Mouse (Mus musculus): ENCODE results near the gene Tmbim6. TPM values are rescaled to one million over a fixed set of nuclear protein-coding genes. Genes with fewer than 3 reads are reported as not detected.

Gene Tmbim6
- polyA plus RNA-seq (2015; fragmentation: Nextera tagmentation; extraction: Ambion mirVana): 502 and 516 TPM in 2 replicates

DNA sequence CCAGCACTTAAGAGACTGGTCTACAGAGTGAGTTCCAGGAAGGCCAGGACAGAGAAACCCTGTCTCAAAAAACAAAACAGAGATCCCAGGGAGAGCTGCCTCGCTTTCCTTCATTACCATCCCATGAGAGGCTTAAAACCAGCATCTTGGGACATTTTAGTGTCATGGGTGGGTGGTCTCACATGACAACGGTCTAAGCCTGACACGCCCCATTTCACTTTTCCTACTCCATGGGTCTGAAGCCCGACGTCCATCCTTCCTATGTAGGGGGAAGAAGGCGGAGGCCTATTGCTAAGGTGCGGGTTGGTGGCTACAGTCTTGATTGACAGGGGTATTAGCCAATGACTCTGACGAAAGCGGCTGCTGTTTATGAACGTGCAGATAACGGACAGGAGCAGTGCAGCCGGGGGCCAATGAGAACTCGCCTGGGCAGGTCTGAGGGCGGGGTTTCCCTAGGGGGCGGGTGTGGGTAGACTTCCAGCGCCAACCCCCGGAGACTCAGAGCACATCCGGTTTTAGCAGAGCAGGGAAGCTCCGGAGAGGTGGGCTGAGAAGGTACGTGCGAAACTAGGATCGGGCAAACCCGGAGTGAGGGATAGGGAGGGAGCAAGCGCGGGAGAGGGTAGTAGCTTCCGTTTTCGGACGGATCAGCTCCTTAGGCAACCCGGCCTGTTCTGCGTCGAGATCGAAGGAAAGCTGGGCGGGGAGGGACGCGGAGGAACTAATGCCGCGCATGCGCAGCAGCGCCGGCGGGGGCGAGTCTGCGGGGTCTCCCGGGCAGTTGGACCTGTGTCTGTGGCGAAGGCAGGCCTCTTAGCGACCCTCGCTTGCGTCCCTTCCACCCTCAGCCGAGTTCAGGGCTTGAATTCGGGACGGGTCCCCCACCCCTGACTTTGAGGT is at the start of gene Tmbim6:
Tmbim6 (plus strand) TSS at position 397 of the 900 bp plus-strand sequence.
- Histone ChIP-seq H3K36me3 (no peaks in the 10 kb centered on the region), H3K4me3 (replicated peaks) (peak within 1 kb of the TSS; percentile 92), H3K27ac (peak within 1 kb of the TSS; percentile 97), H3K9me3 (replicated peaks) (no peaks in the 10 kb centered on the region), H3K4me1 (peaks cover 43% of the 10 kb centered on the region), H3K9ac (peak within 1 kb of the TSS; percentile 83), H3K27me3 (no peaks in the 10 kb centered on the region), H3K4me2 (peak within 1 kb of the TSS; percentile 89)
- WGBS: under 1% methylated on average over 51 of the region's 51 CpGs
- ATAC-seq (replicated peaks; ENCODE audit: low FRiP score): peak; percentile 99

GRCm38 (mm10) chr15:99343414-99344147 is 49.1 kb upstream of the Tmbim6 start:
- 30% methylated on average over 5 of the region's 5 CpGs for WGBS
- no peak overlapping the region for H3K9ac ChIP-seq

DNA sequence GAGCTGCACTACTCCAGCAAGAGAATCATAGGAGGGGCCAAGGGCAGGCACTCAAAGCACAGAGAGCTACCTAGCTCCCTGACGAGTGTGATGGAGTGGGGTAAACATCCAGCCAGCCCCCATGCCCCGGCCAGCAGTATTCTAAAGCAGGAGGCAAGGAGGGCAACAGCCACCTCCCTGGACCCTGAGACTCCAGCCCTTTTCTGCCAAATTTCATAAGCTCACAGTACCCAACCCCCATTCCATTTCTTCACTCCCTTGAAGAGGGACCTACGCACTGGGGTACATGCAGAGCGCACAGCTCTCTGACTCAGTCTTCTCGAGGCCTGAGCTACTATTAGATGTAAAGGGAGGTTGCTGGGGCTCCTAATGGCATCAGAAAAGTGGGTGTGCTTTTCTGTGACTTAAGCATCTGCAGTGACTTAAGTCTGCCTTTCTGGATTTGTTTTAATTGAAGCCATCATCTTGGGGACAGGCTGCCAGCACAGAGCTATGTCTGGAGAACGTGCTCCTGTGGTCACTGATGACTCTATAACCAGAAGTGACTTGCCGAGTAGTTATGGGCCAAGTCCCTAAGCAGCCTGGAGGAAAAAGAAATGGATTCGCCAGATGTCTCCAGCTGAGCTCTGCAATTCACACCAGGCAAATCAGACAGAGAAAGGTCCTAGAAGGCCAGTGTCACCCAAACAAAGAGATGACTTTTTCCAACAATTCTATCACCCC is 48.4 kb upstream of the Tmbim6 start:
- Histone ChIP-seq H3K27ac (peak overlapping the region; percentile 75), H3K9ac (no peak overlapping the region), H3K9me3 (replicated peaks) (no peaks in the 10 kb centered on the region), H3K4me3 (replicated peaks) (no peak overlapping the region), H3K27me3 (no peaks in the 10 kb centered on the region), H3K4me1 (peaks cover 72% of the 10 kb centered on the region), H3K36me3 (no peaks in the 10 kb centered on the region), H3K4me2 (no peak overlapping the region)
- WGBS: 56% methylated on average over 8 of the region's 8 CpGs
- no peak for ATAC-seq (replicated peaks; ENCODE audit: low FRiP score)

More at GRCm38 (mm10) chr15:99343414-99344147, 49.1 kb upstream of the Tmbim6 start:
- H3K9me3 ChIP-seq (replicated peaks): no peaks in the 10 kb centered on the region
- H3K4me3 ChIP-seq (replicated peaks): no peak overlapping the region
- no peaks in the 10 kb centered on the region for H3K36me3 ChIP-seq
- H3K27ac ChIP-seq: peak overlapping the region; percentile 75
- no peak overlapping the region for H3K4me2 ChIP-seq
- H3K4me1 ChIP-seq: peaks cover 79% of the 10 kb centered on the region
- H3K27me3 ChIP-seq: no peaks in the 10 kb centered on the region
- ATAC-seq (replicated peaks; ENCODE audit: low FRiP score): peak; percentile 70; the same call in 1 of the 2 replicates

DNA sequence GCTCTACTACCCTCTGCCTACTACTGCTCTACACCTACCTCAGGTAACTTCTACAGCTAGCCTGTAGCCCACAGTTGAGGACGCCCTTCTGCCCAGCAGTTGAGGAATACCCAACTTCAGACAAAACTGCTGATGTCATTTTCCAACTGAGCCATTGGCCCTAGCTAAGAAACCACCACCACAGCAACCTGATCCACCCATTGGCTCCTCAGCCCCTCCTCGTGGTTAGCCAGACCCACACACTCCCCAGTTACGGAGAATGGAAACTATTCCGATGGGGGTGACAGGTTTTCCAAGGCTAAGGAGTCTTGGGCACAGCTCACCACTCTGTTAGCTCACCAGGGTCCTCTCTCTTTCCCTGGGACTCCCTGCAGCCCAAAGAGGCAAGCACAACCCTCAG is 47.7 kb upstream of the Tmbim6 start:
- H3K4me1 ChIP-seq: peaks cover 72% of the 10 kb centered on the region
- 63% methylated on average over 4 of the region's 4 CpGs for WGBS
- H3K27ac ChIP-seq: 0 out of 2 replicates have a peak overlapping the region, but pooled peaks have one; percentile 75
- no peaks in the 10 kb centered on the region for H3K36me3 ChIP-seq
- no peaks in the 10 kb centered on the region for H3K9me3 ChIP-seq (replicated peaks)
- H3K9ac ChIP-seq: no peak overlapping the region
- ATAC-seq (replicated peaks; ENCODE audit: low FRiP score): 0 out of 2 replicates have a peak, but pooled peaks have one; percentile 23
- H3K4me2 ChIP-seq: no peak overlapping the region
- H3K4me3 ChIP-seq (replicated peaks): no peak overlapping the region
- no peaks in the 10 kb centered on the region for H3K27me3 ChIP-seq

DNA sequence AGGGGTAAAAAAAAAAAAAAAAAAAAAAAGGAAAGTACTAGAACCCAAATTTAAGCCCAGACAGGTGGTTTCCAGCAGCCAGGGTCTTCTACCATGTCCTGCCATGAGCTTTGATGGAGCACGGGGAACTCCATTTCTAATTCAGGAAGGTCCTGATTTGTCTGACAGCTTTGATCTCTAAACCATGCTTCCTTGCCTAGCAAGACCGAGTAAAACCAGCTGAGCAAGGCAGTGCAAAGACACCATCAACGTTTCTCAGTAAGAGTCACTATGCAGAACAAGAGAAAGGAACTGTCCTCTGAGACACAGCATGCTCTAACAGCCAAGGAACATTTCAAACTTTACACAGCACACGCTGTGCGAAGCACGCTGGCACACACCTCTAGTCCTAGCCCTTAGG is 41.1 kb upstream of the Tmbim6 start:
- ATAC-seq (replicated peaks; ENCODE audit: low FRiP score): no peak
- Histone ChIP-seq H3K4me1 (peaks cover 59% of the 10 kb centered on the region), H3K36me3 (no peaks in the 10 kb centered on the region), H3K9ac (no peak overlapping the region), H3K9me3 (replicated peaks) (no peaks in the 10 kb centered on the region), H3K27me3 (no peaks in the 10 kb centered on the region), H3K27ac (peak overlapping the region; percentile 8; the same call in 1 of the 2 replicates), H3K4me3 (replicated peaks) (no peak overlapping the region), H3K4me2 (no peak overlapping the region)
- WGBS: 56% methylated on average over 6 of the region's 6 CpGs

GRCm38 (mm10) chr15:99352306-99352705 is 40.4 kb upstream of the Tmbim6 start:
- no peak for ATAC-seq (replicated peaks; ENCODE audit: low FRiP score)
- H3K27ac ChIP-seq: no peak overlapping the region
- H3K9ac ChIP-seq: no peak overlapping the region
- WGBS: 73% methylated on average over 5 of the region's 5 CpGs
- no peaks in the 10 kb centered on the region for H3K27me3 ChIP-seq
- no peak overlapping the region for H3K4me2 ChIP-seq
- peaks cover 63% of the 10 kb centered on the region for H3K4me1 ChIP-seq
- H3K4me3 ChIP-seq (replicated peaks): no peak overlapping the region
- no peaks in the 10 kb centered on the region for H3K36me3 ChIP-seq
- no peaks in the 10 kb centered on the region for H3K9me3 ChIP-seq (replicated peaks)

DNA sequence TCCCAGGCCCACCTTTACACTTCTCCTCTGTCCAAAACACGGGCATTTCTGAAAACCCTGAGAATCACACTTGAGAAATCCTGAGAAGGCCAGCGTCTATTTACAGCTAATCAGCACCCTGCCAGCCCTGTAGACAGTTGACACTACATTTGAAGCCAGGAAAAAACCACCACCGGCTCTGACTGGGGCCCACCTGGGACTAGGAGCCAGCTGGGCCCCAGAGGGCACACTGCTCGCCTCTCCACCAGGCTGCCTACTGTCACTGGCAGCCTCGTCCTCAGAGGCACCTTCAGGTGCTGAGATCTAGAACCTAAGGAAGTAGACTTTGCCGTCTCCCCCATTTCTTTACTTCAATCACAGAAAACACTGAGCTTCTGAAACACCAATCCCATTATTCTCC is 37.0 kb upstream of the Tmbim6 start:
- no peak for ATAC-seq (replicated peaks; ENCODE audit: low FRiP score)
- no peak overlapping the region for H3K4me3 ChIP-seq (replicated peaks)
- no peaks in the 10 kb centered on the region for H3K36me3 ChIP-seq
- no peak overlapping the region for H3K9ac ChIP-seq
- H3K27me3 ChIP-seq: no peaks in the 10 kb centered on the region
- no peak overlapping the region for H3K27ac ChIP-seq
- 75% methylated on average over 6 of the region's 6 CpGs for WGBS
- H3K4me1 ChIP-seq: peaks cover 45% of the 10 kb centered on the region
- H3K9me3 ChIP-seq (replicated peaks): no peaks in the 10 kb centered on the region
- H3K4me2 ChIP-seq: no peak overlapping the region

DNA sequence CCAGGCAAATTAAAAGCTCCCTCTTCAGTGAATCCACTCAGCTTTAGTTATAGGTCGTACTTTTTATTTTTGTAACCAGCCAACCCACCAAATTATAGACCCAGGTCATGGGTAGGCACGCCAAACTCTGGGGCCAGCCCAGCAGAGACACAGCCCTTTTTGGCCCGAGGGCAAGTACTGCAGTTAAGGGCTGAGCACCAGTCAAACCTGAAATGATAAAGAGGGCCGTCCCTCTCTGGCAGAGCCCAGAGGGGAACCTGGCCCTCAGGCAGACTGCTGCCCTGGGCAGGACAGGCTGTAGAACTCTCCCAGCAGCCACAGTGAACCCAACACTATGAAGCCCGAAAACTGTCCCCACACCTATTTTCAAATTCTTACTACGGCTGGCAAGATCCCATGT is 36.2 kb upstream of the Tmbim6 start:
- no peak for ATAC-seq (replicated peaks; ENCODE audit: low FRiP score)
- no peak overlapping the region for H3K27ac ChIP-seq
- H3K4me2 ChIP-seq: no peak overlapping the region
- no peak overlapping the region for H3K4me3 ChIP-seq (replicated peaks)
- WGBS: 73% methylated on average over 6 of the region's 6 CpGs
- H3K4me1 ChIP-seq: peaks cover 39% of the 10 kb centered on the region
- H3K27me3 ChIP-seq: no peaks in the 10 kb centered on the region
- H3K9ac ChIP-seq: no peak overlapping the region
- no peaks in the 10 kb centered on the region for H3K36me3 ChIP-seq
- H3K9me3 ChIP-seq (replicated peaks): no peaks in the 10 kb centered on the region

DNA sequence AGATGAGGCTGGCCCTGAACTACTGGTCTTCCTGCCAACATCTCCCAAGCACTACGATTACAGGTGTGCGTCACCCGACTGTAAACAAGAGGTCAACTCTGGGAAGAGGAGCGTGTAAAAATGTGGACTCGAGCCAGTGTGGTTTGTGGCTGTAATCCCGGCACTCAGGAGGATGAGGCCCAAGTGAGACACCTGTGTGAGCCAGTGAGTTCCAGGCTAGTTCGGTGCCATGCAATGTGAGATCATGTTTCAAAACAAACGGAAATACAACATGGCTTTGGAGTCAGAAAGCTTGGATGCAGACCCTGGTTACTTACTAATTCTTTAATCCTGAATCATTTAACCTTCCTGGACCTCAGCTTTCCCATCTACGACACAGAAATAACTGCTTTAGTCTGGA is 33.7 kb upstream of the Tmbim6 start:
- peaks cover 30% of the 10 kb centered on the region for H3K4me1 ChIP-seq
- H3K4me3 ChIP-seq (replicated peaks): no peak overlapping the region
- no peak overlapping the region for H3K4me2 ChIP-seq
- no peak overlapping the region for H3K27ac ChIP-seq
- H3K36me3 ChIP-seq: no peaks in the 10 kb centered on the region
- WGBS: 74% methylated on average over 9 of the region's 9 CpGs
- no peaks in the 10 kb centered on the region for H3K9me3 ChIP-seq (replicated peaks)
- H3K27me3 ChIP-seq: no peaks in the 10 kb centered on the region
- no peak for ATAC-seq (replicated peaks; ENCODE audit: low FRiP score)
- H3K9ac ChIP-seq: no peak overlapping the region

GRCm38 (mm10) chr15:99364022-99364530 is 28.6 kb upstream of the Tmbim6 start:
- peak; percentile 54; the same call in 1 of the 2 replicates for ATAC-seq (replicated peaks; ENCODE audit: low FRiP score)

DNA sequence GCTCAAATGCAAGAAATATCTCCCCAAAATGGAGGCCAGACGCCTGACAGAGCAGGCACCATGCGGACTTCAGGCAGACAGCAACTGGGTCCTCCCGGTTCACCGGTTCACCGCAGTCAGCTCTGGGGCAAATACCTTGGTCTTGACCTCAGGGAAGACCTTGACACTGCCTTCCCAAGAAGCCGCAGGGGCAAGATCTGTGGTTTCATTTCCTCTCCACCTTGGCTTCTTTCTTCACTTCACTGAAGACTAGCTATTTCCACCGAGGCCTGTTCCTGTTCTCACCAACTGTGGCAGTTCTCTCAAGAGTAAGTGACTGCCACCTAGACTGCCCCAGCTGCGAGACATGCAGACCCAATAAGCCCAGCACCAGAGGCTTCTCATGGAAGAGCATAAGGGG is 27.8 kb upstream of the Tmbim6 start:
- H3K36me3 ChIP-seq: no peaks in the 10 kb centered on the region
- peak overlapping the region; percentile 32 for H3K4me2 ChIP-seq
- no peak overlapping the region for H3K4me3 ChIP-seq (replicated peaks)
- H3K9me3 ChIP-seq (replicated peaks): no peaks in the 10 kb centered on the region
- no peak overlapping the region for H3K9ac ChIP-seq
- no peaks in the 10 kb centered on the region for H3K27me3 ChIP-seq
- no peak for ATAC-seq (replicated peaks; ENCODE audit: low FRiP score)
- WGBS: 29% methylated on average over 8 of the region's 8 CpGs
- H3K27ac ChIP-seq: peak overlapping the region; percentile 89
- peaks cover 41% of the 10 kb centered on the region for H3K4me1 ChIP-seq

More at GRCm38 (mm10) chr15:99364022-99364530, 28.6 kb upstream of the Tmbim6 start:
- peak overlapping the region; percentile 24 for H3K4me2 ChIP-seq
- no peak overlapping the region for H3K9ac ChIP-seq
- H3K4me1 ChIP-seq: peaks cover 37% of the 10 kb centered on the region
- no peaks in the 10 kb centered on the region for H3K27me3 ChIP-seq
- WGBS: 23% methylated on average over 7 of the region's 7 CpGs
- H3K27ac ChIP-seq: peak overlapping the region; percentile 89
- no peaks in the 10 kb centered on the region for H3K9me3 ChIP-seq (replicated peaks)
- H3K4me3 ChIP-seq (replicated peaks): no peak overlapping the region
- H3K36me3 ChIP-seq: no peaks in the 10 kb centered on the region
